Mouse (Mus musculus): ENCODE results near the gene Slc27a3. TPM values are rescaled to one million over a fixed set of nuclear protein-coding genes. Genes with fewer than 3 reads are reported as not detected.

Slc27a3 gene
- total RNA-seq, 2 experiments from 2014 or later, result 0.28 to 7.3 TPM

DNA sequence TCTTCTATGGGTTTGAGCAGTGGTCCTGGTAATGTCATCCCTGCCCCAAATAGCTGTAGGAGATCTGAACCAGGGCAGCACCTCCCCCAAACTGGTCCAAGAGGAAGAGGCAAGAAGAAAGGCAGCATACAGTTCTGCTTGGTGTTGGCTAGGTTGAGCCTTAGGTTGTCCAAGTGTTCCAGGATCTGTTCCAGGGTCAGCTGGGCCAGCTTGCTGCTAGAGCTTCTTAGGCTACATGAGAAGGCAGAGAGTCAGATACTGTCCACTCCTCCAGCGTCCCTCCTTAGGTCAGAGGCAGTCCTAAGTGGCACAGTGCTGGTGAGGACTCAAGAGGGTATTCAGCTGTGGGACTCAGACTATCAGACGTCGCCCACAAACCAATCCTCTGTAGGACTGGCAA, 2.9 kb upstream of the Slc27a3 start:
- no peak for ATAC-seq (replicated peaks; ENCODE audit: low FRiP score, low TSS enrichment, poor library complexity, severe bottlenecking)

DNA sequence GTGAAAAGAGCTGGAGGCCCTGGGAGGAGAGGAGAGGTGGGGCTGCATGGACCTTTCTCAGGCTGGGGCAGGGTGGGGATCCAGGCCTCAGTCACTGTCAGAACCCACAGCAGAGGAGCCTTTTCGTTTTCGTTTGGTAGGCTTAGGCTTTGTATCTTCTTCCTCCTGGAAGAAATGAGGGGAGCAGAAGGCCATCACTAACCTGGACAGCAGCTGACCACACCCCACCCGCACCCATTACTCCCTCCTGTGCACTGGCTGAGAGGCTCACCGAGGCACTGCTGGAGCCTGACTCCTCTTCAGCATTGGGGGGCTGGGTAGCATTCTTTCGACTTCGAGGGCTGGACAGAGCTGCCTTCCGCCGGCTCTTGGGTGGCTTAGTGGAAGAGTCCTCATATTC, 2.2 kb upstream of the Slc27a3 start:
- ATAC-seq (replicated peaks; ENCODE audit: low FRiP score, low TSS enrichment, poor library complexity, severe bottlenecking), result no peak

DNA sequence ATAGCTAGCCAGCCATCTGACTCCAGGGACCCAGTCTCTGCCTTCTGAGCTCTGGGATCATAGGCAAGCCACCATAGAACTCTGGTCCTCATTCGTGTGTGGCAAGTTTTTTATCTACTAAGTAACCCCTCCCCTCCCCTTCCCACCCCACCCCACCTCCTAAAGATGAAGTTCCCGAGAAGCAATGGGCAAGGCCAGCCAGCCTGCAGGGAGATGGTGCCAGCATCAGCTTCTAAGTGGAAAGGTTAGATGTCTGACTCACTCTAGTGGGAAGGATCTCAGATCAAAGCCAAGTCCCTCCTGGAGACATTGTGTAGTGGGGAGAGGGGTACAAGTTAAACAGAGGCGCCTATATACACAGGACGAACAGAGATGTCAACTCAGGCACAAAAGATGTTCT, 1.3 kb upstream of the Slc27a3 start:
- no peak for ATAC-seq (replicated peaks; ENCODE audit: low FRiP score, low TSS enrichment, poor library complexity, severe bottlenecking)

- ATAC-seq (replicated peaks; ENCODE audit: low FRiP score, low TSS enrichment, poor library complexity, severe bottlenecking), result no peak
These were observed 820 bp downstream of the Slc27a3 start for GRCm38 (mm10) chr3:90388726-90389510.

GRCm38 (mm10) chr3:90388192-90388591, 1.5 kb downstream of the Slc27a3 start:
- no peak for ATAC-seq (replicated peaks; ENCODE audit: low FRiP score, low TSS enrichment, poor library complexity, severe bottlenecking)

GRCm38 (mm10) chr3:90387483-90387882, 2.3 kb downstream of the Slc27a3 start:
- ATAC-seq (replicated peaks; ENCODE audit: low FRiP score, low TSS enrichment, poor library complexity, severe bottlenecking), result 0 out of 2 replicates have a peak, but pooled peaks have one; percentile 4

GRCm38 (mm10) chr3:90386817-90387216, 2.9 kb downstream of the Slc27a3 start:
- no peak for ATAC-seq (replicated peaks; ENCODE audit: low FRiP score, low TSS enrichment, poor library complexity, severe bottlenecking)

GRCm38 (mm10) chr3:90384851-90385375, 4.8 kb downstream of the Slc27a3 start:
- no peak for ATAC-seq (replicated peaks; ENCODE audit: low FRiP score, low TSS enrichment, poor library complexity, severe bottlenecking)

- ATAC-seq (replicated peaks; ENCODE audit: low FRiP score, low TSS enrichment, poor library complexity, severe bottlenecking), result peak; percentile 62
These were observed 6.0 kb downstream of the Slc27a3 start for GRCm38 (mm10) chr3:90383690-90384089.

GRCm38 (mm10) chr3:90381727-90382126, 8.0 kb downstream of the Slc27a3 start:
- ATAC-seq (replicated peaks; ENCODE audit: low FRiP score, low TSS enrichment, poor library complexity, severe bottlenecking), result no peak

DNA sequence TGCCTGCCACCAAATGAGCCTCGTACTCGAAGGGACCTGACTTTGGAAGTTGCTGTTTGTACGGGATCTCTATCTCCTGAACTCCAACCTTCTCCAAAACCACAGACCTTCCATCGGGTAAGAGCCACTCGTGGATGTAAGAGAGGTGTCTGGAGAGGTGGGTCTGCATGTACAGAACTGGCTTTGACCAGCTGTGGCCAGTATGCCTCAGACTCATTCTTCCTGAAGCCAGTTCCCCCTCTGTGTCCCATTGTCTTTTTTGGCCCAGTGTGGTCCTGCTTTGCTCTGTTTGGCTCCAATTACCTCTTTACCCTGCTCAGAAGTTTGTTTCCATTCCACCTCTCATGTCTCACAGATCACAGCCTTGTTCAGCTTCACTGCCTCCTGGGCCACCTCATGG, 11.2 kb downstream of the Slc27a3 start:
- no peak for ATAC-seq (replicated peaks; ENCODE audit: low FRiP score, low TSS enrichment, poor library complexity, severe bottlenecking)

- ATAC-seq (replicated peaks; ENCODE audit: low FRiP score, low TSS enrichment, poor library complexity, severe bottlenecking), result no peak
These were observed 13.5 kb downstream of the Slc27a3 start for GRCm38 (mm10) chr3:90376247-90376585.

DNA sequence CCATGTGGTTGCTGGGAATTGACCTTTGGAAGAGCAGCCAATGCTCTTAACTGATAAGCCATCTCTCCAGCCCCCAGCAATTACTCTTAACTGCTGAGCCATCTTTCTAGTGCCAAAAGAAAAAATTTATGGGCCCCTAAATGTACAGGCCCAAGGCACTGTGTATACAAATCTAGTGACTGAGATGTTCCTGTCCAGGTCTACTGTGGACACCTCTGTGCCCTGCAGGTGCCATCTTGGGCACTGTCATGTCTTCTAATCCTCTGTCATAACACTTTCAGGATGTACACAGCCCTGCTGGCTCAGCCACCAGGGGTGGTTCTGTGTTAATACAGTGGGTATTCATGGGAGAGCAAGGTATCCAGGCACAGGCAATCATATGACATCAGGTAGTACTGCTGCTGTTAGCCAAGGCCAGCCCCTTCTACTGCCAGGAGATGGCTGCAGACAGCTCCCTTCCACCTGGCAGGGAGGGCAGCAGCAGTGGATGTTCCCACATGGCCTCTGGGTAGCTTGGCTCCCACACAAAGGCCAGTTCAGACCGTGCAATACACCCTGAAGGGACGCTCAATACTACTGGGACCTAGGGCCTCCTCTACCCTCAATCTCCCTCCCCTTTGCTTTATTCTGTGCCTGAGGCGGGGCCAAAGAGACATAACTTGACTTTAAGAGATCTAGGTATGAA, 14.0 kb downstream of the Slc27a3 start:
- ATAC-seq (replicated peaks; ENCODE audit: low FRiP score, low TSS enrichment, poor library complexity, severe bottlenecking), result 0 out of 2 replicates have a peak, but pooled peaks have one; percentile 15

DNA sequence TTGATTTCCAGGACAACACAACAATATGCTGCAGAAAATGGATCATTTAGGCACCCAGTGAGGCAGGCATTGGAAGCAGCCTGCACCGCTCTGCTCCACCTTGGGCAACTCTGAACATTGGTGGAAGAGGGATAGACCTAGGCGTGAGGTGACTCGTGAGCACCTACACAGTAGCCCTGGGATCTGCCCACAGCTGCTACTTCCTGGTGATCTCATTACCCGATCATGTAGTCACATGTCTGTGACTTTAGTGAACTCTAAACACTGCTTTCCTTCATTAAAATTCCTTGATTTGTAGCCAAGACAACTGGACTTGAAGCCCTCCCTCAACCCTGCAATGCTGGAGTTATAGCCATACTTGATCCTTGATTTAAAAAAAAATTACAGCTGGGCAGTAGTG, 15.4 kb downstream of the Slc27a3 start:
- ATAC-seq (replicated peaks; ENCODE audit: low FRiP score, low TSS enrichment, poor library complexity, severe bottlenecking), result no peak

- ATAC-seq (replicated peaks; ENCODE audit: low FRiP score, low TSS enrichment, poor library complexity, severe bottlenecking), result peak; percentile 75
These were observed 16.2 kb downstream of the Slc27a3 start for GRCm38 (mm10) chr3:90373432-90374028.

DNA sequence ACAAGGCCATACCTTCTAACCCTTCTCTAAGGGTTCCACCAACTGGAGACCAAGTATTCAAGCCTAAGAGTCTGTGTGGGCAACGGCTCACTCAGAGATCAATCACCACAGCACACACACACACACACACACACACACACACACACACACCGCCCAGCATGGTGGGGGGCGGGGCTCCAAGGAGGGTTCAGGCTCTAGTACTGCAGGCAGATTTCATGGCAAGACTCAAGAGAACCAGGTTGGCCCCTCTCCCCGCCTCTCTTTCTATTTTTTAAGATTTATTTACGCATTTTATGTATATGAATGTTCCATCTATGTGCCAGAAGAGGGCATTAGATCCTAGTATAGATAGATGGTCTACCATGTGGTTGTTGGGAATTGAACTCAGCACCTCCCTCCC, 16.9 kb downstream of the Slc27a3 start:
- ATAC-seq (replicated peaks; ENCODE audit: low FRiP score, low TSS enrichment, poor library complexity, severe bottlenecking), result no peak

DNA sequence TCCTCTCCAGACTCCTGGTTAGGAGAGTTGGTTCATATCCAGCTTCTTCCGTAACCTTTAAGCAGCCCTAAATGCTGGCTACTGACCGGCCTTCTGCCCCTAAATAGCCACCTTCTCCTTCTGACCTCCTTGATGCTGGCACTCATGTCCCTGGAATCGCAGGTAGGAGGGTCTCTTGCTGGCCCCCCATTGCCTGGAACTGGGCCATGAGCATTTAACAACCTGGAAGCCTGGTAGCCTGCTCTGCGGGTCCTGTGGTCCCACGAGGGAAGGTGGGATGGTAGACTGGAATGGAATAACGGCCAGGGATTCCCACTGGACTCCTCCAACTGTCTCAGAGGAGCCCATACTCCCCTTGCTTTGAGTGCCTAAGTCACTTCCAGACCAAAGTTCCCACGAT, 17.9 kb downstream of the Slc27a3 start:
- no peak for ATAC-seq (replicated peaks; ENCODE audit: low FRiP score, low TSS enrichment, poor library complexity, severe bottlenecking)

- no peak for ATAC-seq (replicated peaks; ENCODE audit: low FRiP score, low TSS enrichment, poor library complexity, severe bottlenecking)
These were observed 20.7 kb downstream of the Slc27a3 start for GRCm38 (mm10) chr3:90369041-90369440.

GRCm38 (mm10) chr3:90367001-90367632, 22.6 kb downstream of the Slc27a3 start:
- ATAC-seq (replicated peaks; ENCODE audit: low FRiP score, low TSS enrichment, poor library complexity, severe bottlenecking), result peak; percentile 53; the same call in 1 of the 2 replicates

DNA sequence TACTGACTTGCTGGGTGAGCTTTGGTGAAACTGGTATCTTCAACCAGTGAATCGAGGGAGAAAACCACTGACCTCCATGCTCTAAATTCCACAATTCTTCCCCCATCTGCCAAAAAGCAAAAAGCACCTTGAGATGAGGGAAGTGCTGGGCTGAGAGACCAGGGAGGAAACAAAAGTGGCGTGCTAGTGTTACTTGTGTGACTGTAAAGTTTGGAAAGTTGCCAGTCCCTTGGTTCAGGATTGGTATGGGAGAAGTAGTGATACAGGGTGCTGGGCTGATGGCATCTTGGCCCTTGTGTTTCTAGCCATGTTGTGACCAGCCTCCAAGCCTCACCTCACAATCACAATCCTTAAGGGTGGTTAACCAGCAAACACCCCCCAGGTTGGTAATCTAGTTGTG, 27.4 kb downstream of the Slc27a3 start:
- no peak for ATAC-seq (replicated peaks; ENCODE audit: low FRiP score, low TSS enrichment, poor library complexity, severe bottlenecking)

All from megakaryocyte-erythroid progenitor cell, adult 5-6 weeks (primary cell).